Mouse (Mus musculus) liver, postnatal 0 days (tissue): ENCODE results near the gene Gm14412.
"Not testable (repeated sequence)": the region's sequence is repeated elsewhere in the genome, so short reads cannot be mapped to it uniquely, and the experiment has no call there.

Experiments used
- CTCF ChIP-seq: sonication (generic); IDR thresholded peaks from 2 replicates; pipeline ENCODE4 v1.5.1; 2016; ENCODE audit warnings: antibody characterized with exemption, low read depth
- EP300 ChIP-seq: IDR thresholded peaks from 2 replicates; pipeline ENCODE4 v1.6.1; 2016; ENCODE audit warnings: antibody characterized with exemption, low read depth, mild to moderate bottlenecking

DNA sequence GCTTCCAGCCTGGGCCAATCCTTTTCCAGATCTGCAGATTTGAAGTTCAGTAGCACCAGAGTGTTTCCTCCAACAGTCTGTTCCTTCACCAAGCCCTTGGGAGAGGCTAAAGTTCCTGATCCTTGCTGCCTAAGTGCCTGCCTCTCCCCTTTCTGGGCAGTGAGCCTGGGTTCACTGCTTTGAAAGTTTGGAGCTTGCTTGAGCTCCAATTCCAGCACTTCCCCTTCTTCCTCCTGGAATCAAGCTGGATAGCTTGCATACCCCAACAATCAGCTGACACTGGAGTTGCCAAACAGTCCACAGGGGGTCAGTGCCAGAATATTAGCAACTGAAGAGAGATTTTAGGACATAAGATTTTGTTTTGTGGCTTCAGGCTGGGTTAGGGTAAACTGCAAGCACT is 2.7 kb downstream of the Gm14412 start:
- TF ChIP-seq CTCF, EP300: not testable (repeated sequence)
